ENCODE assay signal across 24 mouse cellular contexts in genomic region chr11:120961594-120961993, GRCm38 (mm10).
"Had no signal": no experiment of that assay in that cellular context is flagged by ENCODE, and none has a peak within 500 bp of the region (broad histone marks: within the 10 kb centered on the region; RNA-seq: fewer than 3 reads in every experiment).

No protein-coding gene starts in this region.

- ATAC-seq: hindbrain, postnatal 0 days; intestine, embryonic 16.5 days had no signal

- DNase-seq: gastrocnemius, postnatal 14 days; gastrocnemius, postnatal 36 days; heart, adult 11 months; heart, adult 2 months; heart, postnatal 10 days; heart, postnatal 36 days; kidney, adult 11 months; kidney, adult 2 months; kidney, adult 9 months; kidney, postnatal 14 days; kidney, postnatal 36 days; layer of hippocampus, adult 9-11 months; layer of hippocampus, postnatal 36 days; left cerebral cortex, postnatal 4 days had no signal

- H3K27me3 ChIP-seq: hindbrain, embryonic 13.5 days; hindbrain, embryonic 15.5 days; kidney, embryonic 15.5 days; limb, embryonic 13.5 days; limb, embryonic 15.5 days had no signal

- H3K4me2 ChIP-seq: heart, embryonic 11.5 days; hindbrain, embryonic 13.5 days; hindbrain, embryonic 15.5 days; kidney, embryonic 15.5 days; limb, embryonic 13.5 days; limb, embryonic 15.5 days had no signal

- H3K4me3 ChIP-seq: heart, adult 2 months; hindbrain, embryonic 13.5 days; hindbrain, embryonic 15.5 days; kidney, embryonic 15.5 days; limb, embryonic 13.5 days; limb, embryonic 15.5 days had no signal

- H3K27ac ChIP-seq: heart, adult 2 months; hindbrain, embryonic 13.5 days; hindbrain, embryonic 15.5 days; hindbrain, postnatal 0 days; kidney, embryonic 15.5 days; kidney, postnatal 0 days; limb, embryonic 13.5 days; limb, embryonic 15.5 days; liver, embryonic 14.5 days had no signal

- H3K9me3 ChIP-seq: hindbrain, embryonic 13.5 days; hindbrain, embryonic 15.5 days; kidney, embryonic 15.5 days; limb, embryonic 13.5 days; limb, embryonic 15.5 days had no signal

- H3K9ac ChIP-seq: hindbrain, embryonic 13.5 days; hindbrain, embryonic 15.5 days; kidney, embryonic 15.5 days; limb, embryonic 13.5 days; limb, embryonic 15.5 days; liver, embryonic 14.5 days had no signal
